Mouse (Mus musculus) limb, embryonic 14.5 days (tissue): ENCODE results near the gene Tmem59l. TPM values are rescaled to one million over a fixed set of nuclear protein-coding genes. Genes with fewer than 3 reads are reported as not detected.

Source experiments
- ATAC-seq: fragments of 200-750 bp; cut with Nextera tagmentation; 2 replicates; pipeline ENCODE4 v1.8.0; 2017; ENCODE audit warnings: low read depth, moderate number of reproducible peaks, moderate TSS enrichment; ENCODE audit not compliant: low FRiP score
- DNase-seq: peaks from one replicate; pipeline ENCODE4 v3.0.0-alpha.2; 2015; ENCODE audit warnings: low spot score
- H3K27ac ChIP-seq: fragments of 300-500 bp; sonication (generic); replicated peaks from 2 replicates; pipeline ENCODE4 v1.5.1; 2014; ENCODE audit warnings: low read depth, mild to moderate bottlenecking, low read length, moderate library complexity, mixed read lengths
- H3K27me3 ChIP-seq: fragments of 300-500 bp; sonication (generic); 2 replicates; pipeline ENCODE4 v1.6.1; 2014; ENCODE audit warnings: low read length, mixed read lengths; ENCODE audit not compliant: control insufficient read depth, insufficient read depth
- H3K36me3 ChIP-seq: fragments of 300-500 bp; sonication (generic); 2 replicates; pipeline ENCODE4 v1.6.1; 2014; ENCODE audit warnings: mild to moderate bottlenecking, low read length, moderate library complexity, mixed read lengths; ENCODE audit not compliant: control insufficient read depth, insufficient read depth
- H3K4me1 ChIP-seq: fragments of 300-500 bp; sonication (generic); 2 replicates; pipeline ENCODE4 v1.6.1; 2014; ENCODE audit warnings: antibody characterized with exemption, low read length, mixed read lengths; ENCODE audit not compliant: control insufficient read depth, insufficient read depth
- H3K4me2 ChIP-seq: fragments of 300-500 bp; sonication (generic); replicated peaks from 2 replicates; pipeline ENCODE4 v1.6.1; 2014; ENCODE audit warnings: low read depth, mild to moderate bottlenecking, low read length, moderate library complexity; ENCODE audit not compliant: severe bottlenecking
- H3K4me3 ChIP-seq: fragments of 300-500 bp; sonication (generic); replicated peaks from 2 replicates; pipeline ENCODE4 v1.5.1; 2014; ENCODE audit warnings: low read length
- H3K9ac ChIP-seq: fragments of 300-500 bp; sonication (generic); 2 replicates; pipeline ENCODE4 v1.6.1; 2014; ENCODE audit warnings: mild to moderate bottlenecking, low read depth, low read length, moderate library complexity; ENCODE audit not compliant: severe bottlenecking
- H3K9me3 ChIP-seq: fragments of 300-500 bp; sonication (generic); 2 replicates; pipeline ENCODE4 v1.6.1; 2016; ENCODE audit warnings: low read length; ENCODE audit not compliant: control insufficient read depth
- POLR2A ChIP-seq: fragments of 200-500 bp; IDR thresholded peaks from 2 replicates; pipeline ENCODE4 v1.8.0; 2012; ENCODE audit warnings: inconsistent platforms, mild to moderate bottlenecking, moderate library complexity, borderline replicate concordance; ENCODE audit not compliant: insufficient read depth, insufficient read length; ENCODE audit errors: extremely low read depth
- WGBS: fragments of 180-500 bp; shearing (Covaris S2); extraction: QIAGEN DNeasy Blood & Tissue Kit; methylation state at CpG from one replicate; pipeline ENCODE4 v1.1.7; 2014; 5-methylcytosine and 5-hydroxymethylcytosine counted together
- polyA plus RNA-seq, 2 experiments: library from polyadenylated mRNA; depleted of rRNA in 1 of 2; stranded (reverse) in 1 of 2; unstranded in 1 of 2; fragments of >200 nt; fragmentation: Nextera tagmentation in 1 of 2; extraction: Ambion mirVana in 1 of 2; gene quantifications; 2 replicates each; pipeline versions ENCODE4 v1.2.1 to v1.2.3; 2012 to 2014

Tmem59l gene
- polyA plus RNA-seq, 2 experiments = 13.1 to 15.7 TPM

DNA sequence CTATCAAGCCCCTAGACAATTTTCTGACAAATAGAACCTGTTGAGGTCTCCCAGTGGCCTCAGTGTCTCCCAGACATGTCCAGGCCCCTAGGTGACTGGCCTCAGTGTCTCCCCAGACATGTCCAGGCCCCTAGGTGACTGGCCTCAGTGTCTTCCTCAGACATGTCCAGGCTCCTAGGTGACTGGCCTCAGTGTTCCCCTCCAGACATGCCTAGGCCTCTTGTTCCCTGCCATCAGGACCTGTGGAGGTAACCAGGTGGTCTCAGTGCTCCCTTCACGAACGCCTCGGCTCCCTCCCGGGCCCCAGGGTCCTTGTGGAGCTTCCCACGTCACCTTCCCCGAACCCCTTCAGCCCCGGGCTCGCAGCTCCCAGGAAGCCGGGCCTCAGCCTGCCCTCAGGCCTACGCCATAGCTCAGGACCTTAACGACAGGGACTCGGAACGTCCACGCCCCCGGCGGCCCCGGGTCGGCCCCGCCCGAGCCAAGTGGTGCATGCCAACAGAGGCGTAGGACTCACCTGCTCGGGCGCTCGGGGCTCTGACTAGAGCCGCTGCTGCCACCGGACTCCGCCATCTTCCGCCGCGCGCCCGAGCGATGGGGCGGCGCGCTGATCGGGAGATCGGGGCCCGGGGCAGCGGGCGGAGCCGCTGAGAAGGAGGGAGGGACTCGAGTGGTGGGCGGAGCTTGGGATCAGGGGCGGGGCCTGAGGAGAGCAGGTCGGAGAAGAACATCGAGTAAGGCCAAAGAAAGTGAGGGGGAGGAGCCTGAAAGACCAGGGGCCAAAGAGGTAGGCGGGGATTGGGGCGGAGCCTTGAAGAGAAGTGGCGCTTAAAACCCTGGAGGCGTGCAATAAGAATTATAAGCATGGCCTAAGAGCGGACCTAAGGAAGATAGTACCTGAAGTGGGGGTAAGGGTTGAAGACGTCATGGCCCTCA, 10.6 kb downstream of the Tmem59l start, which contains the start of gene Klhl26:
Gene Klhl26, minus strand, starts transcription at position 636 of the 936 bp plus-strand sequence.
- 0 out of 2 replicates have a peak, but pooled peaks have one; percentile 22 for TF ChIP-seq POLR2A
- peak; percentile 91 for DNase-seq

DNA sequence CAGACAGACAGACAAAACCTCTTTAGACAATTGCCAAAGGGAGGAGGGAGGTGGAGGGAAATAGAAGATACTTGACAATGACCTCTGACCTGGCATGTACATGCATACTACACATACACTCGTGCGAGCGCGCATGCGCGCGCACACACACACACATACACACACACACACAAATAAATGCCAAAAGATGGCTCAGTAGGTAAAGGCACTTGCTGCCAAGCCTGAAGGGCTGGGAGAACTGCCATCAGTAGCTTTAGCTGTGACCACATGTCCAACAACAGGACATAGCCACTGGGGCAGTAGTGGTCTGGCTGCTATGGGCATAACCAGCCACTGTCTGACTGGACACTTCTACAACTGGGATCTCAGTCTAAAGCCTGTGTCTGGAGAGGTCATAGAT, 15.3 kb downstream of the Tmem59l start:
- no peak overlapping the region for H3K4me2 ChIP-seq
- WGBS = 92% methylated on average over 7 of the region's 7 CpGs
- no peak overlapping the region for H3K4me3 ChIP-seq
- H3K27ac ChIP-seq = no peak overlapping the region
- ATAC-seq = no peak
- no peaks in the 10 kb centered on the region for H3K9me3 ChIP-seq
- no peak for DNase-seq
- peaks cover 3% of the 10 kb centered on the region; the same call in 1 of the 2 replicates for H3K36me3 ChIP-seq
- H3K9ac ChIP-seq = no peak overlapping the region
- TF ChIP-seq POLR2A = no peak
- no peaks in the 10 kb centered on the region for H3K27me3 ChIP-seq
- peaks cover 13% of the 10 kb centered on the region for H3K4me1 ChIP-seq

More for the DNA sequence above, 10.6 kb downstream of the Tmem59l start, which contains the start of gene Klhl26:
- WGBS = under 1% methylated on average over 53 of the region's 53 CpGs
- Histone ChIP-seq H3K9ac (peak within 1 kb of the TSS; percentile 89), H3K27me3 (no peaks in the 10 kb centered on the region), H3K4me1 (peaks cover 13% of the 10 kb centered on the region; the same call in 1 of the 2 replicates), H3K4me2 (peak within 1 kb of the TSS; percentile 90), H3K27ac (0 out of 2 replicates have a peak within 1 kb of the TSS, but pooled peaks have one; percentile 41), H3K4me3 (peak within 1 kb of the TSS; percentile 81), H3K36me3 (no peaks in the 10 kb centered on the region), H3K9me3 (no peaks in the 10 kb centered on the region)
- peak; percentile 93 for ATAC-seq

DNA sequence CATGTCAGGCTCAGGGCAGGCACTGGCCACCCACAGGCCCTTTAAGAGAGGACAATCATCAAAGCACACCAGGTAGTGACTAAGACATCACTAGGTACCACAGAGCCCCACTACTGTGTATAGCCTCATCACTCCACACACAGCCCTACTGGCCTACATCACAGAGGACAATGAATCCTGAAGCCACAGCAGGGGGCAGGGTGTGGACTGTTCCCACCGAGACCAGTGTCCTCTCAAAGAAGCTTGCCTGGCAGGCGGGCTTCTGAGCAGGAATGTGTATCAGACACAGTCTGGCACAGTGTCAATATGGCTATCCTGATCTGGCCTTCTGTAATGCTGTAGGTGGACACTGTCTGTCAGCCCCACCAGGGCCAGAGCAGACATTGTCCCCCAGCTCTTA, 17.2 kb downstream of the Tmem59l start:
- no peak overlapping the region for H3K4me2 ChIP-seq
- H3K9ac ChIP-seq = no peak overlapping the region
- no peak overlapping the region for H3K4me3 ChIP-seq
- H3K36me3 ChIP-seq = peaks cover 7% of the 10 kb centered on the region
- no peaks in the 10 kb centered on the region for H3K27me3 ChIP-seq
- 83% methylated on average over 2 of the region's 2 CpGs for WGBS
- DNase-seq = no peak
- no peak for ATAC-seq
- no peak for TF ChIP-seq POLR2A
- no peaks in the 10 kb centered on the region for H3K9me3 ChIP-seq
- no peak overlapping the region for H3K27ac ChIP-seq
- peaks cover 9% of the 10 kb centered on the region; the same call in 1 of the 2 replicates for H3K4me1 ChIP-seq

DNA sequence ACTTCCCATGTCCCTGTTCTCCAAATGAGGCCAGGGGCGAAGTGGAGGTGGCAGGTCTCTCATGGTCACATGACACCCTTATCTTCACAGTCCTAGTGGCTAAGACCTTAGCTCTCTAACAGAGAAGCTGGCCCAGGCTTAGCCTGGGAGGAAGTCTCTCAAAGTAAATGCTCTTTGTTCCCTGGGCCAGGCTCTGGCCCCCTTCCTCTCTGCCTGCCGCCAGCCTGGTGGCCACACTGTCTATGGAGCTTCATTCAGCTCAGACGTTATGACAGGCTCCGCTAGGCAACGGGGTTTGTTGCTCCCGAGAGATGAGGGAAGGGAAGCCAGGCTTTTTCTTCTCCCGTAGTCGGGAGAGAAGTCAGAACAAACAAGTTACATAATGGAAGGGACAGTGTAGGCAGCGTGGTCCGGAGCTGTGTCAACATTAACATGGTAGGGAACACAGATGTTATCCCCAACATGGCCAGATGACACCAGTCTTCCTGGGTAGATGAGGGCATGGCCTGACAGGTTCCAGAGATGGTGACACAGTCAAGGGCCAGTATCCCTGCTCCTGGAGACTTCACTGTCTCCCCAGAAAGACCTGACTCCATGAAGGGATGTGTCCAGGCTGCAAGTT, 17.8 kb downstream of the Tmem59l start:
- Histone ChIP-seq H3K27me3 (no peaks in the 10 kb centered on the region), H3K9ac (no peak overlapping the region), H3K27ac (no peak overlapping the region), H3K36me3 (peaks cover 7% of the 10 kb centered on the region), H3K9me3 (no peaks in the 10 kb centered on the region), H3K4me1 (peaks cover 9% of the 10 kb centered on the region; the same call in 1 of the 2 replicates), H3K4me3 (no peak overlapping the region), H3K4me2 (no peak overlapping the region)
- TF ChIP-seq POLR2A = no peak
- 63% methylated on average over 10 of the region's 10 CpGs for WGBS
- DNase-seq = no peak
- ATAC-seq = no peak

DNA sequence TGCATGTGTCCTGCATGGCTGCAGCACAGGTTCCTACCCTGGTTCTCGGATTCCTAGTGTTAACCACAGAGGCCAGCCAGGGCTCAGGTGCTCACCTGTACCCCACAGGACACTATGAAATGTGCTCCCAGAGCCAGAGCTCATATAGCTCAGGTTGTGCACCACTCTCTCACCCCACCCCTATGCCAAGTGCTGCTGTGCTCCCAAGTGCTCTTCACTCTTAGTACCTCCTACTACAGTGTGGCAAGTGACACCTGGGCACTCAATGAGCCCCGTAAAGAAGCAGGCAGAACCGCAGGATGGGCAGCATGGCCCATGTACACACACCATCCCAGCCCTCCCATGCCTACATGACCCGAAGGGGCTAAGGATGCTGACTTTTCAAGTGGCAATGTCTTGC, 18.4 kb downstream of the Tmem59l start:
- Histone ChIP-seq H3K4me2 (no peak overlapping the region), H3K27ac (no peak overlapping the region), H3K4me1 (peaks cover 9% of the 10 kb centered on the region; the same call in 1 of the 2 replicates), H3K9ac (no peak overlapping the region), H3K4me3 (no peak overlapping the region), H3K36me3 (peaks cover 9% of the 10 kb centered on the region), H3K9me3 (no peaks in the 10 kb centered on the region), H3K27me3 (no peaks in the 10 kb centered on the region)
- no peak for ATAC-seq
- WGBS = 88% methylated on average over 4 of the region's 4 CpGs
- no peak for DNase-seq
- TF ChIP-seq POLR2A = no peak
